Mouse (Mus musculus) intestine, embryonic 16.5 days (tissue): ENCODE measurements at regions not wholly inside any gene's neighbourhood (a gene's known extent, or its start where the extent isn't known, plus 50 kb on each side); places are given as distances from the start of the nearest gene placed in this dataset.

Source experiments
- ATAC-seq: fragments of 200-750 bp; cut with Nextera tagmentation; 2 replicates; pipeline ENCODE4 v1.8.0; 2017; ENCODE audit warnings: moderate TSS enrichment, moderate library complexity
- H3K27ac ChIP-seq: fragments of 300-500 bp; sonication (generic); 2 replicates; pipeline ENCODE4 v1.5.1; 2014; ENCODE audit warnings: mild to moderate bottlenecking, low read length
- H3K27me3 ChIP-seq: fragments of 300-500 bp; sonication (generic); replicated peaks from 2 replicates; pipeline ENCODE4 v1.6.1; 2014; ENCODE audit warnings: low read length, control low read depth, mixed read lengths; ENCODE audit not compliant: control insufficient read depth, insufficient read depth
- H3K36me3 ChIP-seq: fragments of 300-500 bp; sonication (generic); 2 replicates; pipeline ENCODE4 v1.6.1; 2014; ENCODE audit warnings: low read length, control low read depth; ENCODE audit not compliant: control insufficient read depth, insufficient read depth
- H3K4me1 ChIP-seq: fragments of 300-500 bp; sonication (generic); 2 replicates; pipeline ENCODE4 v1.6.1; 2014; ENCODE audit warnings: low read length, control low read depth, mixed read lengths; ENCODE audit not compliant: control insufficient read depth, insufficient read depth
- H3K4me2 ChIP-seq: fragments of 300-500 bp; sonication (generic); 2 replicates; pipeline ENCODE4 v1.6.1; 2014; ENCODE audit warnings: low read depth, low read length, control low read depth
- H3K4me3 ChIP-seq: fragments of 300-500 bp; sonication (generic); 2 replicates; pipeline ENCODE4 v1.5.1; 2014; ENCODE audit warnings: mild to moderate bottlenecking, low read length
- H3K9ac ChIP-seq: fragments of 300-500 bp; sonication (generic); 2 replicates; pipeline ENCODE4 v1.6.1; 2014; ENCODE audit warnings: low read depth, low read length
- H3K9me3 ChIP-seq: fragments of 300-500 bp; sonication (generic); 2 replicates; pipeline ENCODE4 v1.6.1; 2016; ENCODE audit warnings: low read length, control low read depth; ENCODE audit not compliant: control insufficient read depth
- WGBS: fragments of 180-500 bp; shearing (Covaris S2); extraction: QIAGEN DNeasy Blood & Tissue Kit; methylation state at CpG from one replicate; pipeline ENCODE4 v1.1.7; 2014; 5-methylcytosine and 5-hydroxymethylcytosine counted together

- no peaks in the 10 kb centered on the region for H3K9me3 ChIP-seq
- 51% methylated on average over 3 of the region's 3 CpGs for WGBS
Observed at GRCm38 (mm10) chr4:142554716-142555115, 315.5 kb upstream of the Kazn start.

DNA sequence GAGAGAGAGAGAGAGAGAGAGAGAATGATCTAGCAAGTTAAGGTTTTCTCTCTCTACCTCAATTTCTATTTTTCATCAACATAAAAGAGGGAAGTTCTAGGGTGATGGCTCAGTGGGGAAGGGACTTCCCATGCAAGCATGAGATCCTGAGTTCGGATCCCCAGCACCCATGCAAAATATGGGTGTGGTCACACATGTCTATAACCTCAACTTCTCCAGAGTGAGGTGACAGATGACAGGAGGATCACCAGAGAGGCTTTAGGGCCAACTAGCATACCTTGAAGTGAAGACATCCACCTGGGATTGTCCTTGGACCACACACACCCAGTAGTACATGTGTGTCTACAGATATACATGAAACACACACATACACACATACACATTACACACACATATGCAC is 306.7 kb upstream of the Kazn start:
- H3K27ac ChIP-seq: no peak overlapping the region
- no peaks in the 10 kb centered on the region for H3K9me3 ChIP-seq
- no peaks in the 10 kb centered on the region for H3K27me3 ChIP-seq
- WGBS: 87% methylated on average over 1 of the region's 1 CpGs
- no peaks in the 10 kb centered on the region for H3K4me1 ChIP-seq
- H3K9ac ChIP-seq: no peak overlapping the region
- H3K36me3 ChIP-seq: no peaks in the 10 kb centered on the region
- H3K4me3 ChIP-seq: no peak overlapping the region
- H3K4me2 ChIP-seq: no peak overlapping the region
- no peak for ATAC-seq

More at GRCm38 (mm10) chr4:142554716-142555115, 315.5 kb upstream of the Kazn start:
- no peak overlapping the region for H3K4me3 ChIP-seq
- H3K27ac ChIP-seq: no peak overlapping the region
- H3K36me3 ChIP-seq: no peaks in the 10 kb centered on the region
- H3K4me2 ChIP-seq: no peak overlapping the region
- no peaks in the 10 kb centered on the region for H3K4me1 ChIP-seq
- no peak for ATAC-seq
- H3K27me3 ChIP-seq: no peaks in the 10 kb centered on the region
- no peak overlapping the region for H3K9ac ChIP-seq

GRCm38 (mm10) chr4:142545187-142545586 is 306.0 kb upstream of the Kazn start:
- Histone ChIP-seq H3K36me3 (no peaks in the 10 kb centered on the region), H3K4me3 (no peak overlapping the region), H3K27ac (no peak overlapping the region), H3K9me3 (no peaks in the 10 kb centered on the region), H3K27me3 (no peaks in the 10 kb centered on the region), H3K9ac (no peak overlapping the region), H3K4me1 (no peaks in the 10 kb centered on the region), H3K4me2 (no peak overlapping the region)
- WGBS: 50% methylated on average over 1 of the region's 1 CpGs
- no peak for ATAC-seq

DNA sequence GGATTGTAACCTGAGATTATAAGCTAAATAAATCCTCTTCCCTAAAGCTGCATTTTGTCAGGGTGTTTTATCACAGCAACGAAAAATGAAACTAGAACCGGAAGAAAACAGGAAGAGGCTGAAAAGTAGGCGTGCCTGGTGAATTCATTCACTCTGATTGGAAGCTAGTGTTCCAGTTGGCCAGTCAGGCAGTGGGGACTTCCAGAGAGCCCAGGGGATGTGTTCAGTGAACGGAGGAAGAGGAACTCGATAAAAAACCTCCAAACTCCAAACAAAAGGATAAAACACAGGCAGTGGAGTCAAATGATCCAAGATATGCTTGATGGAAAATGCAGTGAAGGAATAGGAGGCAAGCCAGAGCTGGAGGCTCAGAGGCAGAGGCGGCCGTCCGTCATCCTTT is 305.5 kb upstream of the Kazn start:
- 63% methylated on average over 8 of the region's 8 CpGs for WGBS
- H3K4me1 ChIP-seq: no peaks in the 10 kb centered on the region
- H3K27ac ChIP-seq: no peak overlapping the region
- H3K27me3 ChIP-seq: no peaks in the 10 kb centered on the region
- no peak for ATAC-seq
- H3K4me2 ChIP-seq: no peak overlapping the region
- H3K36me3 ChIP-seq: no peaks in the 10 kb centered on the region
- no peak overlapping the region for H3K4me3 ChIP-seq
- H3K9ac ChIP-seq: no peak overlapping the region
- no peaks in the 10 kb centered on the region for H3K9me3 ChIP-seq

DNA sequence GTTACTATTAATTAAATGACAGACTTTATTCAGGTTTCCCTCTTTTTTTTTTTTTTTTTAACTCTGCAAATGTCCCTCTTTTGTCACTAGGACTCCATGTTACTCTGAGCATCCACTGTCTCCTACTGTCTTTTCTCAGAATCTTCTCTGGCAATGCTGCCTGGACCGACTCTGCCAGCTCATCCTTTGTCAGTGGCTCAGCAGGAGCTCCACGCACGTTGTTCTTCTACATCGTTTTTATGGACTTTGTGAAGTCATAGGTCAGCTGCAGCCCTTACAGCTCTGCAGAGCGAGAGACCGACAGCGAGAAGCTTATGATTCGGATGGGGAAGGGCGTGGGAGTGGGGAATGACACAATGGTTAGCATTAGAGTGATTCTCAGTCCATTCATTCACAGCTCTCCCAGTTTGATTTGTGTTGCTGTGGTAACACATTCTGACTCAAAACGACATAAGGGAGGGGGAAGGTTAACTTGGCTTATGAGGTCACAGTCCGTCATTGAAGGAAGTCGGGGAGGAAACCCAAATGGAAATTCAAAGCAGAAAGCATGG is 300.1 kb upstream of the Kazn start:
- Histone ChIP-seq H3K27ac (no peak overlapping the region), H3K4me2 (no peak overlapping the region)

DNA sequence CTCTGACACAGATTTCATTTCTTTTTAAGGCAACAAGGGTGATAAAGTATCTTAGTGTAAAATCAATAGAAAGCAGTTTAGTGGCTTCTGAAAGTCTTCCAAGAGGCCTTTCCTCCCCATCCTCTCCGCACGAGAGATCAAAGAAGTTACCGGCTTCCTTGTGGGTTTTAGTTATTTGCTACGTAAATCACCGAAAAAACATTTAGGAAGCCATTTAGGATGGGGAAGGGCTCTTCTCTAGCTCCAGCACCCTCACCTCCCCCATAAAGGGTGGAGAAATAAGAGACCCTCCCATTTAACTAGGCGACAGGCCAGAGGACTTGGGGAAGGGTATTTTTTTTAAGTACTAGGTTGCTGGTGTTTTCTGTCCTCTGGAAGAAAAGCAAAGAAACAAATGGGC is 287.9 kb upstream of the Kazn start:
- no peaks in the 10 kb centered on the region for H3K36me3 ChIP-seq
- no peaks in the 10 kb centered on the region for H3K27me3 ChIP-seq
- H3K4me2 ChIP-seq: no peak overlapping the region
- no peak overlapping the region for H3K27ac ChIP-seq
- 61% methylated on average over 6 of the region's 6 CpGs for WGBS
- no peak overlapping the region for H3K9ac ChIP-seq
- 0 out of 2 replicates have a peak, but pooled peaks cover 3% of the 10 kb centered on the region for H3K9me3 ChIP-seq
- no peak for ATAC-seq
- H3K4me3 ChIP-seq: no peak overlapping the region
- no peaks in the 10 kb centered on the region for H3K4me1 ChIP-seq

More for the DNA sequence above, 300.1 kb upstream of the Kazn start:
- ATAC-seq: no peak
- 60% methylated on average over 12 of the region's 12 CpGs for WGBS
- Histone ChIP-seq H3K4me1 (no peaks in the 10 kb centered on the region), H3K27me3 (no peaks in the 10 kb centered on the region), H3K9ac (no peak overlapping the region), H3K4me3 (no peak overlapping the region), H3K36me3 (no peaks in the 10 kb centered on the region), H3K9me3 (no peaks in the 10 kb centered on the region)

- WGBS: 68% methylated on average over 21 of the region's 21 CpGs
- no peak overlapping the region for H3K4me3 ChIP-seq
- no peaks in the 10 kb centered on the region for H3K4me1 ChIP-seq
- no peaks in the 10 kb centered on the region for H3K36me3 ChIP-seq
- H3K9ac ChIP-seq: no peak overlapping the region
- no peaks in the 10 kb centered on the region for H3K27me3 ChIP-seq
- H3K27ac ChIP-seq: no peak overlapping the region
- ATAC-seq: no peak
- H3K9me3 ChIP-seq: no peaks in the 10 kb centered on the region
- H3K4me2 ChIP-seq: no peak overlapping the region
Observed at GRCm38 (mm10) chr4:142517478-142518455, 278.6 kb upstream of the Kazn start.

DNA sequence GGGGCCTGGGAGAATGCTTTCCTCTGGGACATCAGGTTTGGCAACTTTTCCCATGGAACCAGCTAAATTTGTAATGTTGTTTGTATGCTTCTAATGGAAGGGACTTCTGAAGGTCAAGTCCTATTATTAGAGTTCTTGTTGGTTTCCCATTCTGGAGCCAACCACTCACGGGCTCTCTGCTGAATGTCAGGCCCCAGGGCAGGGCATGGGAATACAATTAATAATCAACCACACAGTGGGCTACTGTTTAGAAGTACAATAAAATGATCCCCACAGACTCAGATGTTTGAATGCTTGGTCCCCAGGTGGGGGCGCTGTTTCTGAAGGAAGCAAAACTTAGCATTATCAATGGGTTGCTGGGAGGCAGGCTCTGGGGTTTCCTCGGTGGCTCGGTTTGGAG is 275.6 kb upstream of the Kazn start:
- Histone ChIP-seq H3K9ac (no peak overlapping the region), H3K36me3 (no peaks in the 10 kb centered on the region), H3K9me3 (no peaks in the 10 kb centered on the region), H3K27ac (no peak overlapping the region), H3K27me3 (no peaks in the 10 kb centered on the region), H3K4me1 (no peaks in the 10 kb centered on the region), H3K4me3 (no peak overlapping the region), H3K4me2 (no peak overlapping the region)
- WGBS: 87% methylated on average over 4 of the region's 4 CpGs
- no peak for ATAC-seq

DNA sequence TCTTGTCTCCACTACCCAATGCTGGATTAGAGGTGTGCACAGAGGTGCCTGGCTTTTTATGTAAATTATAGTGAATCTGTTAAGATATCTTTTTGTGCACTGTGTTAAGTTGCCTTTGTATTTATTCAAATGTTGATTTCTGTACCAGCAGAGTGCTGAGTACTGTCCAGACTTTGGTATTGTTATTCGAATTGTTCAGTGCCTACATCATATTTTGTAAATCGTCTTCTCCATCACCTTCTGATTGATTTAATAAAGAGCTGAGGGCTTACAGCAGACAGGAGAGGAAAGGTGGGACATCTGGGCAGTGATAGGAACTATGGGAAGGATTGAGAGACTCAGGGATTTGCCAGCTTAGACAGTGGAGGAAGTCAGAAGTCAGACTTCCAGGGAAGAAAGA is 270.2 kb upstream of the Kazn start:
- Histone ChIP-seq H3K4me3 (no peak overlapping the region), H3K27ac (no peak overlapping the region), H3K4me1 (no peaks in the 10 kb centered on the region), H3K36me3 (no peaks in the 10 kb centered on the region), H3K27me3 (no peaks in the 10 kb centered on the region), H3K9ac (no peak overlapping the region), H3K4me2 (no peak overlapping the region), H3K9me3 (no peaks in the 10 kb centered on the region)
- 94% methylated on average over 2 of the region's 2 CpGs for WGBS
- no peak for ATAC-seq
